Mouse (Mus musculus) thymus, postnatal 4 days (tissue): Measurements from ENCODE around the gene Nprl2.

Experiments
- DNase-seq: peaks from one replicate; pipeline ENCODE4 v3.0.0; 2021

Nprl2 gene

DNA sequence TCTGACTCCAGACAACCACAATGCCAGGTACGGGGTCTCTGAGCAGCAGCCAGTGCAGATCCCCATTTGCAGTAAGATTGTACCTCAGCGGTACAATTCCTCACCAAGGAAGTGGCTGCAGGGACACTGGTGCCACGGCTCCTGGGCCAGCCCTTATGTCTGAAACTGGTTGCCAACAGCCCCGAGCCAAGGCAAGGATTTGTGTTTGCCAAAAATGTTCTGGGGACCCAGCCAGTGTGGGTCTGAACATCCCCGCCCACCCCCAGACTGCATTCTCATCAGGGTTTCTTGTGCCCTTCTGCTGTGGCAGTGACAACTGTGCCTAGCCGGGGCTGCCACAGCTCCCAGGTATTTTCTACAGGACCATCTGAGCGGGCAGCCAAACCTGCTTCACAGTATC lies 3.8 kb upstream of the Nprl2 start:
- no peak for DNase-seq

DNA sequence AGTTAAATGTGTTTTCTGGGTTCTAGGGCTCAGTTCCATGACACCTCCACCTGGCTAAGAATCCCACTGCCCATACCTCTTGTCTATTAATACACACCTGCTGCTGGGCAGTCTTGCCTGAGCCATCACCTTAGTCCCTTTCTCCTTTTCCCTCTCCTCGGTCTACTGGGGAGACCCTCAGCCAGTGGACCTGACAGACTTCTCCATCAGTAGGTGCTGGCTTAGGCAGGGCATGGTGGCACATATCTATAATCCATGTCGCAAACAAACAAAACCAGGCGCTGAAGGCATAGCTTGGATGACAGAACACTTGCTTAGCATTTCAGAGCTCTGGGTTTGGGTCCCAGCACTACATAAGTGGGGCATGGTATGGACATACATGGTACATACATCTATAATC lies 3.3 kb upstream of the Nprl2 start:
- DNase-seq, result no peak

DNA sequence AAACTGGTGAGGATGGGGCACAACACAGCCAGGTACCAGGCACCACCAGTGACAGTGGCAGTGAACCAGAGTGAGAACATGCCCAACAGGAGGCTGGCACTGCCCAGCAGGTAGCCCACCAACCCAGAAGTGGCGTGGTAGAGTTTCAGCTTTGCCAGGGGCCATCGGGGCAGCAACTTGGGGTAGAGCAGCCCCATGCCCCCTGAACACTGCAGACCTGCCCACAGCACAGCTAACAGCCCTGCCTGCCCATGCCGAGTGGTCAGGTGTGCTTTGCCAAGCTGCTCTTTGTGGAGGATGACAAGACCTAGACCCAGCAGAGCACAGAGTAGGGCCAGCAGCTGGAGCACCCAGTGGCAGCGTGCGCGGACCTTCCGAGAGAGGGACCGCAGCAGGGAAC lies 2.1 kb upstream of the Nprl2 start:
- DNase-seq, result no peak

DNA sequence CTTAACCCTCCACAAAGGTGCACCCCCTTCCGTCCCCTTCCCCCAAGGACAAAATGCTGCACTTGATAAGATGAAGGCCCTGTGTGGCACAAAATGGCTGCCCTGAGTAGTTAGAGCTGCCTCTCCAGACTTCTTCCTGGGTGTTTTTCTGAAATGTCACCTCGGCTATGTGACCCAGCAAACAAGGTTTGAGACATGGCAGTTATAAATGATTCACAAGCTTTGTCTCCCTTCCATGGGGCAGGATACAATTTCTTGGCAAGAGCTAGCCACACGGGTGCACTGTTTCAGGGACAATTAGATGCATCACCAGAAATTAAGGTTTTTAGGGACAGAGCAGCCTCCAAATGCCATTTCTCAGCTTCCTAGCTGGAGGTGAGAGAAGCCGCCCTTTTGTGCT lies 1.6 kb upstream of the Nprl2 start:
- no peak for DNase-seq

DNA sequence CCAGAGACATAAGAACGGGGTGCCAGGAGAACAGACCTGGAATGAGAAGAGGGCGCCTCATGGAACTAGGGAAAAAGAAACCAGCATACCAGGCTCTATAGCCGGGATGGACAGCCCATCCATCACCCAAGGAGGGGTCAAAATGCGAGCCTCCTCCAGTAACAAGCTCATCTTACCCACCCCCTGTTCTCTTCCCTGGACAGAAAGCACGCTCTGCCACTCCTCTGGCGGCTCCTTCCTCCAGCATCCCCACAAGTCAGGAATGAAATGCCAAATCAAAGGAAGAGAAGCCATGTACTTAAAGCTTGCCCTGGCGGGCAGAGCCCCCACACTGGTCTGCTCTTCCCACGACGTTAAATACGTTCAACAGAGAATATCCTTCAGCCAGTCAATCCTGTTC lies 1.0 kb upstream of the Nprl2 start:
- no peak for DNase-seq

DNA sequence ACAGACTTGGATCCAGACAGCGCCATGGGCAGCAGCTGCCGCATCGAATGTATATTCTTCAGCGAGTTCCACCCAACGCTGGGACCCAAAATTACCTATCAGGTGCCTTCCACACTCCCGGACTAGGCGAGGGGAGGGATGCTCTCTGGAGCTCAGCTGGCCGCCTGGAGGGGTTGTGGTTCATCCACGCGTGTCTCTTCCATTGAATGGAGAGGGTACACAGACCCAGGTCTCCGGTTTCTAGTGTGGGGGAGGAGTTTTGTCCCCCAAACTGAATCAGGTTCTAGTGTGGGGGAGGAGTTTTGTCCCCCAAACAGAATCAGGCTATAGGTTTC lies 293 bp downstream of the Nprl2 start:
- no peak for DNase-seq

DNA sequence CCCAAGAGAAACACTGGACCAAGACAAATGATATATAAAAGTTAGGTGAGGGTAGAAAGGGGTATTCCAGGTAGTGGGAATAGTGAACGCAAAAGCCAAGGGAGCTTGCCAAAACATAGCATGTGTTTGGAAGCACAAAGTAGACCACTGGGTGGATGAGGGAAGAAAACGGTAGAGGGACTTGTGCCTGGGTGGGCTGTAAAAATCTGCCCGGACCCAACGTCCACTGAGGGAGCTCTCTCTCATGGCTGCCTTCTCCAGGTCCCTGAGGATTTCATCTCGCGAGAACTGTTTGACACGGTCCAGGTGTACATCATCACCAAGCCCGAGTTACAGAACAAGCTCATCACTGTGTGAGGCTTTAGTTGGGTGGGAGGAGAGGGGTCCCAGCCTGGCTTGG lies 695 bp downstream of the Nprl2 start:
- no peak for DNase-seq

DNA sequence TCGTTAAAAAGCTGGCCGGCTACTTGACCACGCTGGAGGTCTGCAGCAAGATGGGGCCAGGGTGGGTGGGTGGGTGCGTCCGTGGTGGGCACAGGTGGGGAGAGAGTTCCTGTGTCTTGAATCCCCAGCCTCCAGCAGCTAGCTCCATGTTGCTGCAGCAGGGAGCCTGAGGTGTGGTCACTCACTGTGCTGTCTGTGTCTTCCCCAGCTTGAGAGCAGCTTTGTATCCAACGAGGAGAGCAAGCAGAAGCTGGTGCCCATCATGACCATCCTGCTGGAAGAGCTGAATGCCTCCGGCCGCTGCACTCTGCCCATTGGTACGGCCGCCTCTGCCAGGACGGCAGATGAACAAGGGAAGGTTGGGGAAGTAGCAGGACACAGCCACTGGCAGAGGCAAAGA lies 1.3 kb downstream of the Nprl2 start:
- DNase-seq, result no peak

DNA sequence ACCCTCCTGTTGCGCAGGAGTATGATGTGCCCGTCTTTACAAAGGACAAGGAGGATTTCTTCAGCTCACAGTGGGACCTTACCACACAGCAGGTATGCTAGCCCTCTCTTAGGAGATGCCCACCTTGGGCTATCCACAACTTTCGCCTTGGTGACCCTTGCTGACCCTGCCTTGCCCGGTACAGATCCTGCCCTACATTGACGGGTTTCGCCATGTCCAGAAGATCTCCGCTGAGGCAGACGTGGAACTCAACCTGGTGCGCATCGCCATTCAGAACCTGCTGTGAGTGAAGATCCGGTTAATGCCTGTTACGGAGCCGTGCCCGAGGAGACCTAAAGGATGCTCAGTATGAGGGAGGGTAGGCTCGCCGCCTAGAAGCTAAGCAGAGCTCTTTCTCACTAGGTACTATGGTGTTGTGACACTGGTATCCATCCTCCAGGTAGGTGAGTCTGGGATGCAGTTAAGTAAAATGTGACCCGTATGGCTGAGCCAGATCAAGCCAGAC lies 2.2 kb downstream of the Nprl2 start:
- DNase-seq, result no peak

DNA sequence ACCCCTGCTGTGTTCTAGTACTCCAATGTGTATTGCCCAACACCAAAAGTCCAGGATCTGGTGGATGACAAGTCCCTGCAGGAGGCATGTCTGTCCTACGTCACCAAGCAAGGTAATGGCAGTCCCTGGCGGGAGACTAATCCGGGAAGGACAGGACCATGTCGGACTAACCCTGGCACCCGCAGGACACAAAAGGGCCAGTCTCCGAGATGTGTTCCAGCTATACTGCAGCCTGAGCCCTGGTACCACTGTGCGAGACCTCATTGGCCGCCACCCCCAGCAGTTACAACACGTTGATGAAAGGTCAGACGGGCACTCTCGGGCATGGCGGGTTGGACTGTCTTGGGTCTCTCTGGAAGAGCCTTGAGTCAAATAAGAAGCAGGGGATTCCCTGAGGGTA lies 2.7 kb downstream of the Nprl2 start:
- no peak for DNase-seq

DNA sequence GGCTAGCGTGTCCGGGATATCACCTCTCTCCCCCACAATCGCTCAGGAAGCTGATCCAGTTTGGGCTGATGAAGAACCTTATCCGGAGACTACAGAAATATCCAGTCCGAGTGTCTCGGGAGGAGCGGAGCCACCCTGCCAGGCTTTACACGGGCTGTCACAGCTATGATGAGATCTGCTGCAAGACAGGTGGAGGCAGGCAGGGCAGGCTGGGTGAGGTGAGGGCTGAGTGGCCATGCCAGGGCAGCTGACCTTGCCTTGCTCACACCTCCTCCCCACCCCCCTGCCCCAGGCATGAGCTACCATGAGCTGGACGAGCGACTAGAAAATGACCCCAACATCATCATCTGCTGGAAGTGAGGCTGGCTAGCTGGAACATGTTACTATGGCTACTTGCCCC lies 3.2 kb downstream of the Nprl2 start:
- DNase-seq, result no peak

DNA sequence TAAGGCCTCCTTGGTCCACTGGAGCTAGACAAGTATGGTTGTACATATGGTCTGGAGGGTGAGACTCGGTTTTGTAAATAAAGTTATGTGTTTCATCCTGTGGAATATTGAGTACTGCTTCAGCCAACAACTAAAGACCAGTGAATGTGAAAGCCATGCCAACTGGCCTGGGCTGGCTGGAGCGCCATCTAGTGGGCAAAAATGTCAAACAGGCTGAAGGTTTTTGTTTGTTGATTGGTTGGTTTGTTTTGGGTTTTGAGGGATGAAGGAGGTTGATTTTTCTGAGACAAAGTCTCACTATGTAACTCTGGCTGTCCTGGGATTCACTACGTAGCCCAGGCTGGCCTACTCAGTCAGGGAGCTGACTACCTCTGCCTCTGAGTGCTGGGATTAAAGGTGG lies 3.6 kb downstream of the Nprl2 start:
- DNase-seq, result peak; percentile 89

DNA sequence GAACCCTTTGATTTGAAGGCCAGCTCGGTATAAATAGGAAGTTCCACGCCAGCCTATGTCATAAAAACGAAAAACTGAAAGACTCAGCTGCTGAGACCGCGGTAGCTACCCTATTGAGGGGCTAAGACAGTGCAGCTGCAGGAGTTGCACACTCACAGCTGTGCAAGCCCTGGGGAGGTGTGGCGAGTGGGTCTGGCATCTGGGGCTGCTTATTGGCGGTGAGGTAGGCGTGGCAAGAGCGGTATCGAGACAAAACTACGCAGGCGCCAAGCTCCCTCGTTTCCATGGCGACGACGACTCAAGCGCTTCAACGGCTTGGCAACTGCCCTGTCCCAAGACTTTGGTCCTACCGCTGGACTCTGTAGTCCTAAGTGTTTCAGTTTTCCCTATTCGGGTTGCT lies 5.0 kb downstream of the Nprl2 start, which contains the start of gene Zmynd10:
Gene Zmynd10 (plus strand): TSS at position 273 of the 400 bp plus-strand sequence.
- peak; percentile 95 for DNase-seq

DNA sequence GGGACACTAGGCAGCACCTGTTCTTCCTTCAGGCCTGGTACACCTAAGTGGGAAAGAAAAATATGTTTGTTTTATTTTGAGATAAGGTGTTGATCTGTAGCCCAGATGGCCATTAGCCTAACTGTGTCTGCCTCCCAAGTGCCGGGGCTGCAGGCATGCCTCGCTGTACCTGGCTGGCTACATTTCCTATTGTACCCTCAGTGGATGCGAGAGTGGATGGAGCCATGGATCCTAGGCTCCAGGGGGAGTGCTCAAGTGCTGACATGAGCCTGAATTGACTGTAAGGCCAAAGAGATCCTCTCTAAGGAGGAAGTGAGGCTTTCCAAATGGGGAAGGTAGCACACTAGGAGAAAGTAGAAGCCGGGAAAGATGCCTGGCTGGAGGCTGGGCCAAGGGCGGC lies 5.9 kb downstream of the Nprl2 start:
- DNase-seq, result no peak

DNA sequence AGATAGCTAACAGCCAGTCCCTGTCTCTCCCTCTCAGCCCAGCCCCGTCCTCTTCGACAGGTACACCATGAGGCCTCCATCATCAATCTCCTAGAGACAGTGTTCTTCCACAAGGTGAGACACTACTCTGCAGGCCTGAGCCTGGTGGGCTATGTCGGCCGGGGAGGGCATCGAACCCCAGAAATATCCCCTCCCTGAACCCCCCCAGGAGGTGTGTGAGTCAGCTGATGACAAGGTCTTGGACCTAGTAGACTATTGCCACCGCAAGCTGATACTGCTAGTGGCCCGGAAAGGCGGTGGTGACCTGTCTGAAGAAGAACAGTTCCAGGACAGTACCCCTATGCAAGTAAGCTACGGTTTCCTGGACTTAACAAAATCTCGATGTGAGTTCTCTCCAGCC lies 6.8 kb downstream of the Nprl2 start:
- DNase-seq, result no peak

DNA sequence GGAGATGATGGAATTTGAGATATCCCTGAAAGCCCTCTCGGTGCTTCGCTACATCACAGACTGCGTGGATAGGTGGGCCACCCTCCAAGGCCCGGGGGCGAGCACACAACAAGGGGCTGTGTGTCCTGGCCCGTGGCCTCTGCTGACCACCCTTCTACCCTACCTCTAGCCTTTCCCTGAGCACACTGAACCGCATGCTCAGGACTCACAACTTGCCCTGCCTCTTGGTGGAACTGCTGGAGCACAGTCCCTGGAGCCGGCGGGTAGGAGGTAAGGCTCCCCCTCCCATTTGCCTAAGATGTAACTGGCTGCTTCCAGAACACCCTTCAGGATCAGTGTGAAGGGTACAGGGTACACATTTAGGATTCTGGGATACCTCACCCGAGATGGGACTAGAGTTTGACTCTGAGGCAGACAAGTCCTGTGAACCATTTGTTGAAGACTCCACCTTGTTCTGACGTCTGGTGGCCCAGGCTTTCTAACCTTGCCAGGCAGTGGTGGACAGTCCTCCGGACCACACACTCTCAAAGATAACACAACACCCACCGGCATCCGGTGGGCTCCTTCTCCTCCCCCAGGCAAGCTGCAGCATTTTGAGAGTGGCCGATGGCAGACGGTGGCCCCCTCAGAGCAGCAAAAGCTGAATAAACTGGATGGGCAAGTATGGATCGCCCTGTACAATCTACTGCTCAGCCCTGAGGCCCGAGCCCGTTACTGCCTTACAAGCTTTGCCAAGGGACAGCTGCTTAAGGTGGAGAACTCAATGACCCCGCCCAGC lies 7.5 kb downstream of the Nprl2 start:
- no peak for DNase-seq

DNA sequence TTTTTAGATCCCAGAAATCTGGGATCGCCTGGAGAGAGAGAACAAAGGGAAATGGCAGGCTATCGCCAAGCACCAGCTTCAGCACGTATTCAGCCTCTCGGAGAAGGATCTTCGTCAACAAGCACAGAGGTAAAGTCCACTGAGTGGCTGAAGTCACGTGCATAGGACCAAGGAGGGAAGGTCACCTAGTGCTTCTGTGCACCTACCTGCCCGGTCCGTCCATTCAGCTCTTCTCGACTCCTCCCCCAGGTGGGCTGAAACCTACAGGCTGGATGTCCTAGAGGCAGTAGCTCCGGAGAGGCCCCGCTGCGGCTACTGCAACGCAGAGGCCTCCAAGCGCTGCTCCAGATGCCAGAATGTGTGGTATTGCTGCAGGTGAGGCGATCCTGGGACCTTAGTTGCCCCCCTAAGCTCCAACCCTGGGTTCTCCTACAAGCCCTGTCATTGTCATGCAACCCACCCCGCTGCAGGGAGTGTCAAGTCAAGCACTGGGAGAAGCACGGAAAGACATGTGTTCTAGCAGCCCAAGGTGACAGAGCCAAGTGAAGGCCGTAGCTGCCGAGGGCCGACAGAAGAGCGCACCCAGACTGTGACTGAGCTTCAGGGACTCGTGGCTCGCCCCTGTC lies 8.6 kb downstream of the Nprl2 start:
- DNase-seq, result no peak

DNA sequence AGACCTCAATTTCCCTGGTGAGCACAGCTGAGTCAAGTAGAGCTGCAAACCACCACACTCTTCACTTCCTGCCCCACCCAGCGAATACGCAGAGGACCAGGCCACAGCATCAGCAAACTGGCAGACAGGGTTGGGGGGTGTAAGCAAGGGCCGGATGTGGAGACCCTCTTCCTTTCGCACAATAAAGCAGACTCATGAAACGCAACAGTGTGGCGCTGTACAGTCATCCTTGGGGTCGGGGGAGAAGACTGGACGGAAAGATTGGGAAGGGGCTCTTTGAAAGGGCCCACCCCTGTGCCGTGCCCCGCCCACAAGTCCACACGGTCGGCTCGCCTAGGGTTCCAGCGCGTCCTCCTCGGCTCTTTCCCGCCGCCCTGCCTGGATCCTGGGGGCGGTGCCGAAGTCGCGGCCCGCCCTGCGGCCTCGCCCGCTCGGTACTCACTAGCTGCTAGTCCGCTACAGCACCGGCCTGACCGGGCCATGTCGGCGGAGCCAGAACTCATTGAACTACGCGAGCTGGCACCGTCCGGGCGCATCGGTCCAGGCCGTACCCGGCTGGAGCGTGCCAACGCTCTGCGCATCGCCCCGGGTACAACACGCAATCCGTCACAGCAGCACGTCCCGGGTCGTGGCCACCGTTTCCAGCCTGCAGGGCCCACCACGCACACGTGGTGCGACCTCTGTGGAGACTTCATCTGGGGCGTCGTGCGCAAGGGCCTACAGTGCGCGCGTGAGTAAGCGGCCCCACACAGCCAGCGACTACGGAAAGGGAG lies 9.3 kb downstream of the Nprl2 start, which contains the start of gene Rassf1:
Gene Rassf1 (plus strand): TSS at position 439 of the 773 bp plus-strand sequence.
- DNase-seq, result peak; percentile 76

DNA sequence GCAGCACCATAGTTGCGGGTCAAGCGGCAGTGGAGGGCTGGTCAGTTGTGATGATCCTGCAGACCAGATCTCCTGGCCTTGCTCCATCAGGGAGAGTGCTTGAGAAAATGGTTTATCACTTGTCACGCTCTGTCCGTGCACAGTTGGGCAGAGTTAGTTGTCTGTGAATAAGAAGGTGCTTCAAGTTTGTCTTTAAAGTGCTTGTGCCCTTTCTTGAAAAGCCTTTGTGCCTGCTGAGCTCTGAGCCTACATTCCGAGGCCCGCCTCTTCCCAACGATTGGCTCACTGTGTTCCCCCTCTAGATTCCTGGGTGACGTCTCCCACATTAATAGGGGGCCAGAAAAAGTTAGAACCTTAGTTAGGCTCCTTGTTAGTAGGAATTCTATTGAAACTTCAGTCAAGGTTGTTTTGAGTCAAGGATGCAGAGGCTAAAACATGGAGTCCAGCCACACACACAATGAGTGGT lies 9.9 kb downstream of the Nprl2 start:
- DNase-seq, result no peak

DNA sequence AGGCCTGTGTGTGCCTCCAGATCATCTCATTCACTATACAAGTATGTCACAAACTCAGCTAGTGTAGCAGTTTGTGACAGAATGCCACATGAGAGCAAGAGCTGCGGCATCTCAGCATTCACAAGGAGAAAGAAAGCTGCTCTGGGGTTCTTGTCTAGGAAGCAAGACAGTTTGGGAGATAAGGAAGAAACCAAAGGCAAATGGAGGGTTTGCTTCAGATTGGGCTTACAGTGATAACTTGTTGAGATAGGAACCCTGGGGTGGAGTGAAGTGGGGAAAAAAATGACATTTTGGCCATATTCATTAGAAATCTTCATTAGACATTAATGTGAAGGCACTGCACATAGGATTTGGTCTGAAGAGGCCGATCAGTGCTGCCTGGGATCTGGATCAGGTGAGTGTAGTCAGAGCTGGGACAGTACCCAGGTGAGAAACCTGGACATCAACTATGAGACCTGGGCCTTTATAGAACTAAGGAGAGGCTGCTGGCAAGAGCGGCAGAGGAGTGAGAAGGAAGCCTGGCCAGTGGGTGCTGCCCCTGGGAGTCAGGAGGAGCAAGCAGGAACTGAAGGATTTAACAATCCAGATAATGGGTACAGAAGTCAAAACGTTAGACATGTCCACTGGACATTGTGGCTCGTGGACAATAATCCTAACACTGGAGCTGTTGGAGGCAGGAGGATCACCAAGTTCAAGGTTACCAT lies 10.8 kb downstream of the Nprl2 start:
- DNase-seq, result no peak

DNA sequence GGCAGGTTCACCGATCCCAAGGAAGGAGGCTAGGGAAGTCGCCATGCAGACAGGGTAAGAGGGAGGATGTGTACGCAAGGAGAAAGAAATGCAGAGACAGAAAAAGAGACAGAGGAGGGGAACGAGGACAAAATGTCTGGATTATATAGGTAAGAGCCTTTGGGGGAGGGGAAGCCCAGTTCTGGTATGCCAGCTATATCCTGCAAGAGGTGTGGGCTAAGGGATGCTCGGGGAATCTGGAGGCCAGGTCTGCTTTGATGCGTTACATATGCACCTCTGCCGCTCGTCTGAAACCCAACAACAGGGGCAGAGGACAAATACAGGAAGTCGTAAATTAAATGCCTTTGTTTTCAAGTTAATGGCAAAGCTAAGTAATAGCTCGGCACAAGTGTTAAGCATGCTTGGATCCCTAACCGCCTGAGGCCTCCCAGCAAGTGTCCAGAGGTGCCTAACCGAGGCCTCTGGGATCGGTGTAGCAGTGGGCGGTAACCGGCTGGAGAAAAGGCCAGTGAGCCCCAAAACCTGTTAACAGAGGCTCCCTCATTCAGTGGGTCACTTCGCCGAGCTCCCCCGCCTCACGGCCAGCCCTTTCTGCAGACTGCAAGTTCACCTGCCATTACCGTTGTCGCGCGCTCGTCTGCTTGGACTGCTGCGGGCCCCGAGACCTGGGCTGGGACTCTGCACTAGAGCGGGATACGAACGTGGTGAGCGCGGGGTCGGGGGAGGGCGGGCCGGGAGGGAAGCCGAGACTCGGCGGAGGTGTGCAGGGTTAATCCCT lies 11.7 kb downstream of the Nprl2 start:
- peak; percentile 73 for DNase-seq

DNA sequence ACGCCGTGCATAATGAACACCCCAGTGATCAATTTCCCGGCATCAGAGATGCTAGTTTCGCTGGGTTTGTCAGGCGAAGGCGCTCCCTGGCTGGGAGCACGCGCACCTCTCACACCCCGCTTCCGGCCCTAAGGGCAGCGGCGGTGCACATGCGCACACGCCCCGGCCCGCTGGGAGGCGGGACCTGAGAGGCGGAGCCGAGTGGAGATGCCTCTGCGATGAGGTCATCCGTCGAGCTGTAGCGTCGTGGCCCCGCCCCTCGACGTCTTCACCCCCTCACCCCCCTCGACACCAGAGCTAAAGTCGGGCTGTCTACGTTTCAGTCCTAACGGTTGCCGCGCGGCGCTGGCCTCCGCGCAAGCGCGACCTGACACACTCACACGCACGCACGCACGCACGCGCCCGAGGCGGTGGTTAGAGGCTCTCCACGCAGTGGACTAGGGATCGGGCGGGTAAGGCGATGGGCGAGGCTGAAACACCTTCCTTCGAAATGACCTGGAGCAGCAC lies 12.3 kb downstream of the Nprl2 start:
- DNase-seq, result peak; percentile 97
